Mouse (Mus musculus) heart, embryonic 14.5 days (tissue): Measurements from ENCODE around the gene Atraid. TPM values are rescaled to one million over a fixed set of nuclear protein-coding genes. Genes with fewer than 3 reads are reported as not detected.

Experiments used
- ATAC-seq: fragments of 200-750 bp; cut with Nextera tagmentation; 2 replicates; pipeline ENCODE4 v1.8.0; 2017; ENCODE audit warnings: low read depth, moderate TSS enrichment; ENCODE audit not compliant: insufficient number of reproducible peaks, insufficient read depth, low FRiP score
- H3K27ac ChIP-seq, 2 experiments: fragments of 200-500 bp in 1 of 2; fragments of 300-500 bp in 1 of 2; sonication (generic) in 1 of 2; replicated peaks in 1 of 2; 2 replicates each; pipeline ENCODE4 v1.5.1; 2012 to 2014; ENCODE audit warnings: low read depth in 2 of 2, low read length in 2 of 2, control low read depth in 1 of 2, mild to moderate bottlenecking in 1 of 2, mixed read lengths in 1 of 2; ENCODE audit not compliant: control insufficient read depth in 1 of 2, insufficient read depth in 1 of 2
- H3K27me3 ChIP-seq: fragments of 300-500 bp; sonication (generic); 2 replicates; pipeline ENCODE4 v1.6.1; 2014; ENCODE audit warnings: mild to moderate bottlenecking, low read length, control low read depth; ENCODE audit not compliant: control insufficient read depth, insufficient read depth
- H3K36me3 ChIP-seq: fragments of 300-500 bp; sonication (generic); 2 replicates; pipeline ENCODE4 v1.6.1; 2014; ENCODE audit warnings: mild to moderate bottlenecking, control low read depth, low read length, mixed read lengths; ENCODE audit not compliant: control insufficient read depth, insufficient read depth
- H3K4me1 ChIP-seq, 2 experiments: fragments of 200-500 bp in 1 of 2; fragments of 300-500 bp in 1 of 2; sonication (generic) in 1 of 2; 2 replicates each; pipeline ENCODE4 v1.6.1; 2012 to 2014; ENCODE audit warnings: low read length in 2 of 2, control low read depth in 1 of 2, mixed read lengths in 1 of 2; ENCODE audit not compliant: control insufficient read depth in 2 of 2, insufficient read depth in 2 of 2
- H3K4me2 ChIP-seq: fragments of 300-500 bp; sonication (generic); 2 replicates; pipeline ENCODE4 v1.6.1; 2014; ENCODE audit warnings: mild to moderate bottlenecking, low read length
- H3K4me3 ChIP-seq, 2 experiments: fragments of 200-500 bp in 1 of 2; fragments of 300-500 bp in 1 of 2; sonication (generic) in 1 of 2; 2 replicates each; pipeline ENCODE4 v1.5.1; 2012 to 2014; ENCODE audit warnings: low read length in 2 of 2, mild to moderate bottlenecking in 2 of 2, control low read depth in 1 of 2, low read depth in 1 of 2, moderate library complexity in 1 of 2; ENCODE audit not compliant: control insufficient read depth in 1 of 2, insufficient read depth in 1 of 2
- H3K9ac ChIP-seq: fragments of 300-500 bp; sonication (generic); 2 replicates; pipeline ENCODE4 v1.6.1; 2014; ENCODE audit warnings: mild to moderate bottlenecking, low read length
- H3K9me3 ChIP-seq: fragments of 300-500 bp; sonication (generic); 2 replicates; pipeline ENCODE4 v1.6.1; 2016; ENCODE audit warnings: low read length, control low read depth; ENCODE audit not compliant: control insufficient read depth
- WGBS: fragments of 180-500 bp; shearing (Covaris S2); extraction: QIAGEN DNeasy Blood & Tissue Kit; methylation state at CpG from one replicate; pipeline ENCODE4 v1.1.7; 2014; 5-methylcytosine and 5-hydroxymethylcytosine counted together
- polyA plus RNA-seq: library from polyadenylated mRNA; unstranded; fragments of >200 nt; fragmentation: Nextera tagmentation; extraction: Ambion mirVana; gene quantifications from 2 replicates; pipeline ENCODE4 v1.2.1, GENCODE M21; 2014

The Atraid gene
- 142 and 156 TPM in 2 replicates for polyA plus RNA-seq

DNA sequence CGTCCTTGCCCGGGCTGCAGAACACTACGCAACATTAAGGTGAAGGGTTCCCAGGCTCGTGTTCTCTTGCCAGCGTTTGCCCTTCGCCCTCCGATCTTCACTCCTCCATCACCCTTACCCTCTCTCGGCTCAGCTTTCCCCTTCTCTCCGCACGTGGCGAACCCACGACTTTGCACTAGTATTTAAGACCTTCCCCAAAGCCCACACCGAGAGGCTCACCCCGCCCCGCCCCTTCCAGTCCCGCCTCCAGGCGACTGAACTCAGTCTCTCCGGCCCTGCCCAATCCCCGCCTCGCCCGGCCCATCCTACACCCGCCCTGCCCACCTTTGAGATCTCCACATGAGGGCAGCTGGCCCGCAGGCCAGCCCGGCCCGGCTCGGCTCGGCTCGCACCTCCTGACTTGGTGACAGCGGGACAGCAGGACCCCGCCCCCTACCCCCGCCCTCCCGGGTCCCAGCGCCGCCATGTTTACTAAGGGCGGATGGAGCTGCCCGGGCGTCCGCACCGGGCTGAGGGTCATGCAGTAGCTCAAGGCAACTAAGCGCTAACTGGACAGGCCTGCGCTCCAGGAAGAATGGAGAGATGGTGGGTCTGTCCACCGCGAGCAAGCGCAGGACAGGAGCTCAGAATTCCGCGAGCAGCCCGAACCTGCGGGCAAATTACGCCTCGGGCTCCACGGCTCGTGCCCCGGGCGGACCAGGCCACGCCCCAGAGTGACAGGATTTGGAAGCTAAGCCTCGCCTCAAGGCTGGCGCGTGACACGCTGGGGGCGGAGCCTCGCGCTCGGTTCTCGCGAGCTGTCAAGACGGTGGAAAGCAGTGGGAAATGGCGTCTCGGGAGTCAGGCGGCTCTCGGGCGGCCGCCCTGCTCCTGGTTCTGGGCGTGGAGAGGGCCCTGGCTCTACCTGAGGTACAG is at the start of gene Atraid:
Gene Atraid (plus strand): TSS at position 465 of the 915 bp plus-strand sequence.
- peak within 1 kb of the TSS; percentile 92 for H3K9ac ChIP-seq
- under 1% methylated on average over 72 of the region's 73 CpGs for WGBS
- H3K4me2 ChIP-seq: peak within 1 kb of the TSS; percentile 89
- ATAC-seq: peak; percentile 98
- peak within 1 kb of the TSS; percentile 98 to 99 for H3K27ac ChIP-seq
- peak within 1 kb of the TSS; percentile 69 to 74 for H3K4me3 ChIP-seq
- H3K4me1 ChIP-seq: 0 out of 4 replicates have a peak, but pooled peaks cover 0 to 5% of the 10 kb centered on the region in 2 experiments
- peaks cover 20% of the 10 kb centered on the region for H3K36me3 ChIP-seq
- H3K9me3 ChIP-seq: no peaks in the 10 kb centered on the region
- no peaks in the 10 kb centered on the region for H3K27me3 ChIP-seq

GRCm38 (mm10) chr5:30999324-30999723 is 48.8 kb upstream of the Atraid start:
- no peak overlapping the region for H3K9ac ChIP-seq
- no peaks in the 10 kb centered on the region for H3K9me3 ChIP-seq
- H3K4me1 ChIP-seq: peaks cover 9 to 15% of the 10 kb centered on the region in 2 experiments
- no peaks in the 10 kb centered on the region for H3K36me3 ChIP-seq
- H3K4me2 ChIP-seq: no peak overlapping the region
- H3K27ac ChIP-seq: no peak overlapping the region
- WGBS: 81% methylated on average over 5 of the region's 5 CpGs
- no peaks in the 10 kb centered on the region for H3K27me3 ChIP-seq
- no peak for ATAC-seq
- no peak overlapping the region for H3K4me3 ChIP-seq

- Histone ChIP-seq H3K4me1 (peaks cover 4 to 11% of the 10 kb centered on the region in 2 experiments), H3K9ac (no peak overlapping the region), H3K36me3 (no peaks in the 10 kb centered on the region), H3K9me3 (no peaks in the 10 kb centered on the region), H3K4me3 (no peak overlapping the region), H3K27ac (peak overlapping the region; percentile 28 to 43; a peak in 1 of 4 replicates), H3K27me3 (no peaks in the 10 kb centered on the region), H3K4me2 (no peak overlapping the region)
- 40% methylated on average over 7 of the region's 7 CpGs for WGBS
- ATAC-seq: no peak
These were observed 48.0 kb upstream of the Atraid start for GRCm38 (mm10) chr5:31000122-31000521.

GRCm38 (mm10) chr5:31000993-31001392 is 47.1 kb upstream of the Atraid start:
- no peak overlapping the region for H3K27ac ChIP-seq
- no peak overlapping the region for H3K4me2 ChIP-seq
- no peaks in the 10 kb centered on the region for H3K9me3 ChIP-seq
- no peaks in the 10 kb centered on the region for H3K36me3 ChIP-seq
- H3K4me3 ChIP-seq: no peak overlapping the region
- H3K9ac ChIP-seq: no peak overlapping the region
- WGBS: 72% methylated on average over 2 of the region's 2 CpGs
- peaks cover 4 to 5% of the 10 kb centered on the region in 2 experiments; a peak in 2 of 4 replicates for H3K4me1 ChIP-seq
- no peak for ATAC-seq
- no peaks in the 10 kb centered on the region for H3K27me3 ChIP-seq

- Histone ChIP-seq H3K4me3 (no peak overlapping the region), H3K27ac (no peak overlapping the region), H3K4me1 (peaks cover 4 to 5% of the 10 kb centered on the region in 2 experiments; a peak in 2 of 4 replicates), H3K9ac (no peak overlapping the region), H3K9me3 (no peaks in the 10 kb centered on the region), H3K27me3 (no peaks in the 10 kb centered on the region), H3K36me3 (no peaks in the 10 kb centered on the region), H3K4me2 (no peak overlapping the region)
- ATAC-seq: no peak
- WGBS: 79% methylated on average over 4 of the region's 4 CpGs
These were observed 46.6 kb upstream of the Atraid start for GRCm38 (mm10) chr5:31001560-31001959.

GRCm38 (mm10) chr5:31004184-31004583 is 43.9 kb upstream of the Atraid start:
- WGBS: 1% methylated on average over 5 of the region's 5 CpGs
- no peak for ATAC-seq
- H3K9ac ChIP-seq: no peak overlapping the region
- H3K27ac ChIP-seq: no peak overlapping the region
- no peak overlapping the region for H3K4me3 ChIP-seq
- no peak overlapping the region for H3K4me2 ChIP-seq
- H3K36me3 ChIP-seq: no peaks in the 10 kb centered on the region
- H3K27me3 ChIP-seq: no peaks in the 10 kb centered on the region
- H3K9me3 ChIP-seq: no peaks in the 10 kb centered on the region
- peaks cover 4 to 5% of the 10 kb centered on the region in 2 experiments; a peak in 2 of 4 replicates for H3K4me1 ChIP-seq

DNA sequence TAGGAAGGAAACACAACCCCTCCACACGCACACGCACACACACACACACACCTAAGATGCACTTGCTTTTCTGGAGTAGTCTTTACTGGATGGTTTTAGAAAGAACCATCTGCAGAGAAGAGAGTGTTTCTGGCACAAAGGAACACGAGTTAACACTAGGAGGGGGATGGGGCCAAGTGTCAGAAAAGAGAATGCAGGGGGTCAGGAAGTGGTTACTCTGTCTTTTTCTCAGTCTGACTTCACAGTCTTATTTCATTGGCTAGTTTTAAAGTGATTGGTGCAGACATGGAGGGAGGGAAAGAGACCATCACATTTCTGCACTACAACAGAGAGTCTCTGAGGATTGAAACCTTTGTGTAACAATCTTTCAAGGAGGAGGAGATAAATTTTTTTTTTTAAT is 35.4 kb upstream of the Atraid start:
- no peaks in the 10 kb centered on the region for H3K36me3 ChIP-seq
- no peak for ATAC-seq
- H3K4me1 ChIP-seq: peaks cover 3% of the 10 kb centered on the region in 2 experiments; a peak in 2 of 4 replicates
- H3K9ac ChIP-seq: no peak overlapping the region
- no peak overlapping the region for H3K4me2 ChIP-seq
- H3K9me3 ChIP-seq: no peaks in the 10 kb centered on the region
- 75% methylated on average over 3 of the region's 3 CpGs for WGBS
- H3K27ac ChIP-seq: no peak overlapping the region
- H3K4me3 ChIP-seq: no peak overlapping the region
- no peaks in the 10 kb centered on the region for H3K27me3 ChIP-seq
